In genomic region chr8:12105106-12105901, GRCm38 (mm10) we compare ENCODE assay signal across 9 mouse cellular contexts.
A peak's percentile ranks its signal among the peaks of the same experiment; 100 is the strongest.
DNase-seq lines count a peak whose midpoint lies in the region; ATAC-seq lines count a peak whose summit lies in the region.
"Had no signal": no experiment of that assay in that cellular context is flagged by ENCODE, and none has a peak within 500 bp of the region (broad histone marks: within the 10 kb centered on the region; RNA-seq: fewer than 3 reads in every experiment).

No protein-coding gene starts in this region.

- H3K9me3 ChIP-seq in embryonic facial prominence, embryonic 14.5 days (ENCODE audit: control insufficient read depth, low read length) = no peaks in the 10 kb centered on the region
- no peaks in the 10 kb centered on the region for H3K9me3 ChIP-seq in hindbrain, embryonic 16.5 days (ENCODE audit: control insufficient read depth, low read length)
- no peaks in the 10 kb centered on the region for H3K9me3 ChIP-seq in neural tube, embryonic 14.5 days (ENCODE audit: control insufficient read depth, low read length)

- H3K4me2 ChIP-seq in embryonic facial prominence, embryonic 14.5 days (ENCODE audit: low read depth, low read length) = 0 out of 2 replicates have a peak overlapping the region, but pooled peaks have one; percentile 10
- H3K4me2 ChIP-seq in hindbrain, embryonic 16.5 days (ENCODE audit: low read length) = no peak overlapping the region
- no peak overlapping the region for H3K4me2 ChIP-seq in neural tube, embryonic 14.5 days (ENCODE audit: low read depth, low read length)

- 17% methylated on average over 15 of the region's 15 CpGs for WGBS in embryonic facial prominence, embryonic 14.5 days
- 13% methylated on average over 15 of the region's 15 CpGs for WGBS in hindbrain, embryonic 16.5 days
- WGBS in neural tube, embryonic 14.5 days = 25% methylated on average over 15 of the region's 15 CpGs

- no peak overlapping the region for H3K9ac ChIP-seq in embryonic facial prominence, embryonic 14.5 days (ENCODE audit: low read depth, low read length)
- H3K9ac ChIP-seq in hindbrain, embryonic 16.5 days (ENCODE audit: low read depth, low read length) = no peak overlapping the region
- no peak overlapping the region for H3K9ac ChIP-seq in neural tube, embryonic 14.5 days (replicated peaks; ENCODE audit: low read depth, low read length)

- peak overlapping the region; percentile 33 for H3K27ac ChIP-seq in embryonic facial prominence, embryonic 14.5 days (replicated peaks; ENCODE audit: low read depth, low read length)
- no peak overlapping the region for H3K27ac ChIP-seq in hindbrain, embryonic 16.5 days (ENCODE audit: low read depth, low read length)
- H3K27ac ChIP-seq in neural tube, embryonic 14.5 days (ENCODE audit: low read depth, low read length) = no peak overlapping the region

- no peaks in the 10 kb centered on the region for H3K36me3 ChIP-seq in embryonic facial prominence, embryonic 14.5 days (ENCODE audit: control insufficient read depth, insufficient read depth, low read length)
- H3K36me3 ChIP-seq in hindbrain, embryonic 16.5 days (ENCODE audit: control insufficient read depth, insufficient read depth, low read length) = no peaks in the 10 kb centered on the region
- H3K36me3 ChIP-seq in neural tube, embryonic 14.5 days (ENCODE audit: control insufficient read depth, insufficient read depth, low read length) = no peaks in the 10 kb centered on the region

- peak; percentile 68 for DNase-seq in heart, adult 11 months
- no peak for DNase-seq in heart, postnatal 25 days (ENCODE audit: low spot score)
- DNase-seq in embryonic facial prominence, embryonic 14.5 days (ENCODE audit: low spot score) = peak; percentile 84
- DNase-seq in thymus, adult 18-20 months = no peak
- no peak for DNase-seq in thymus, postnatal 14 days
- no peak for DNase-seq in adrenal gland, adult (ENCODE audit: inconsistent age in 2 of 2, low spot score in 1 of 2)
- DNase-seq: kidney, postnatal 36 days had no signal

- peak; percentile 84 for ATAC-seq in embryonic facial prominence, embryonic 14.5 days (ENCODE audit: low read depth)
- peak; percentile 48; the same call in 1 of the 2 replicates for ATAC-seq in hindbrain, embryonic 16.5 days
- peak; percentile 21; the same call in 1 of the 2 replicates for ATAC-seq in neural tube, embryonic 14.5 days (ENCODE audit: low read depth)

- no peak overlapping the region for H3K4me3 ChIP-seq in embryonic facial prominence, embryonic 14.5 days (ENCODE audit: low read depth, low read length)
- no peak overlapping the region for H3K4me3 ChIP-seq in hindbrain, embryonic 16.5 days (ENCODE audit: low read length)
- no peak overlapping the region for H3K4me3 ChIP-seq in neural tube, embryonic 14.5 days (ENCODE audit: low read depth, low read length)

- peaks cover 8% of the 10 kb centered on the region for H3K27me3 ChIP-seq in embryonic facial prominence, embryonic 14.5 days (replicated peaks; ENCODE audit: control insufficient read depth, insufficient read depth, low read length)
- H3K27me3 ChIP-seq in hindbrain, embryonic 16.5 days (replicated peaks; ENCODE audit: control insufficient read depth, insufficient read depth, low read length) = no peaks in the 10 kb centered on the region; the same call in none of the 2 replicates
- no peaks in the 10 kb centered on the region for H3K27me3 ChIP-seq in neural tube, embryonic 14.5 days (ENCODE audit: control insufficient read depth, insufficient read depth, low read length)

- intact Hi-C loops in heart, postnatal 25 days (cut with DNase I) = no loop called here

- H3K4me1 ChIP-seq in embryonic facial prominence, embryonic 14.5 days (ENCODE audit: control insufficient read depth, insufficient read depth, low read length) = peaks cover 13% of the 10 kb centered on the region
- H3K4me1 ChIP-seq in hindbrain, embryonic 16.5 days (ENCODE audit: control insufficient read depth, insufficient read depth, low read depth, low read length) = peaks cover 8% of the 10 kb centered on the region
- H3K4me1 ChIP-seq in neural tube, embryonic 14.5 days (ENCODE audit: control insufficient read depth, insufficient read depth, low read length) = peaks cover 5% of the 10 kb centered on the region; the same call in 1 of the 2 replicates

Comparison
In these comparisons a context has a peak if more than half of its experiments do, and no peak if none do; other contexts are left out.
1. DNase-seq: peak in heart, adult 11 months (single experiment) and embryonic facial prominence, embryonic 14.5 days (single experiment); none in heart, postnatal 25 days (single experiment), thymus, adult 18-20 months (0 of 2), thymus, postnatal 14 days (single experiment) and adrenal gland, adult (0 of 2).
2. ATAC-seq: peak in every context shown above with its lines; median percentile 84 in embryonic facial prominence, embryonic 14.5 days; 48 in hindbrain, embryonic 16.5 days; 21 in neural tube, embryonic 14.5 days.